Comparison of ENCODE assay signal across 8 mouse cellular contexts in genomic region chr8:13785764-13786299, GRCm38 (mm10). TPM values are rescaled to one million over a fixed set of nuclear protein-coding genes. Genes with fewer than 3 reads are reported as not detected.
DNase-seq lines count a peak whose midpoint lies in the region; ATAC-seq lines count a peak whose summit lies in the region.

No protein-coding gene starts in this region.

- peak overlapping the region; percentile 100 for H3K27ac ChIP-seq in hindbrain, embryonic 16.5 days (ENCODE audit: low read depth, low read length)
- no peak overlapping the region for H3K27ac ChIP-seq in macrophage

- H3K27me3 ChIP-seq in hindbrain, embryonic 16.5 days (replicated peaks; ENCODE audit: control insufficient read depth, insufficient read depth, low read length) = no peaks in the 10 kb centered on the region

- DNase-seq in T-cell, adult 2 months (ENCODE audit: low spot score) = peak; percentile 94
- peak; percentile 97 to 99 for DNase-seq in cerebellum, postnatal 36 days
- DNase-seq in gastrocnemius, adult 18-20 months (ENCODE audit: low spot score) = peak; percentile 96
- DNase-seq in left cerebral cortex, adult 18-20 months (ENCODE audit: low spot score in 2 of 2) = peak; percentile 93 to 97
- peak; percentile 93 for DNase-seq in right cerebral cortex, adult 18-20 months
- peak; percentile 94 for DNase-seq in urinary bladder, postnatal 10 days (ENCODE audit: low spot score)

- peak overlapping the region; percentile 93 for H3K4me2 ChIP-seq in hindbrain, embryonic 16.5 days (ENCODE audit: low read length)

- peak; percentile 98 for ATAC-seq in hindbrain, embryonic 16.5 days

- 0% methylated on average over 23 of the region's 47 CpGs for WGBS in hindbrain, embryonic 16.5 days
- WGBS in macrophage (ENCODE audit: missing documents) = under 1% methylated on average over 41 of the region's 47 CpGs

- no peaks in the 10 kb centered on the region for H3K9me3 ChIP-seq in hindbrain, embryonic 16.5 days (ENCODE audit: control insufficient read depth, low read length)

- H3K79me2 ChIP-seq in macrophage (ENCODE audit: inconsistent target) = peaks cover 9% of the 10 kb centered on the region; the same call in 1 of the 2 replicates

- peaks cover 7% of the 10 kb centered on the region for H3K4me1 ChIP-seq in hindbrain, embryonic 16.5 days (ENCODE audit: control insufficient read depth, insufficient read depth, low read depth, low read length)

- H3K9ac ChIP-seq in hindbrain, embryonic 16.5 days (ENCODE audit: low read depth, low read length) = peak overlapping the region; percentile 98

- peak overlapping the region; percentile 72 for H3K4me3 ChIP-seq in hindbrain, embryonic 16.5 days (ENCODE audit: low read length)
- H3K4me3 ChIP-seq in macrophage (ENCODE audit: inconsistent target) = peak overlapping the region; percentile 22

- H3K36me3 ChIP-seq in hindbrain, embryonic 16.5 days (ENCODE audit: control insufficient read depth, insufficient read depth, low read length) = peaks cover 13% of the 10 kb centered on the region
- H3K36me3 ChIP-seq in macrophage (ENCODE audit: inconsistent target) = peaks cover 12% of the 10 kb centered on the region

RNA-seq across cellular contexts. Expression of gene Upf3a, which starts 0.4 kb away (rescaled TPM):
- total RNA-seq in gastrocnemius, adult 18-20 months (2021) = 10 to 100 TPM in 1 of 2 experiments, 1 to 10 TPM in 1; 8.2 to 10.3 TPM
- polyA plus RNA-seq in hindbrain, embryonic 16.5 days (2015; fragmentation: Nextera tagmentation; extraction: Ambion mirVana) = 40.4 and 40.8 TPM in 2 replicates
- total RNA-seq in left cerebral cortex, adult 18-20 months (2021) = 10 to 100 TPM; 32.6 to 34.0 TPM
- total RNA-seq in macrophage (2018; cell fraction: chromatin; rRNA removed) = 10 to 100 TPM; 20.4 to 43.1 (median 33.8) TPM
- 10 to 100 TPM; 15.4 to 22.3 (median 19.0) TPM for total RNA-seq in macrophage (2018; cell fraction: cytosol; rRNA removed)
- 10 to 100 TPM; 18.0 to 37.3 (median 24.5) TPM for total RNA-seq in macrophage (2018; cell fraction: nucleus; rRNA removed)
- polyA plus RNA-seq in macrophage (2018) = 16.4 to 33.4 TPM (median 21.5 TPM) in 3 replicates

RNA-seq across cellular contexts. Expression of gene Cdc16, which starts 28.4 kb away (rescaled TPM):
- 10 to 100 TPM; 24.6 to 25.0 TPM for total RNA-seq in gastrocnemius, adult 18-20 months (2021)
- polyA plus RNA-seq in hindbrain, embryonic 16.5 days (2015; fragmentation: Nextera tagmentation; extraction: Ambion mirVana) = 142 and 149 TPM in 2 replicates
- 10 to 100 TPM; 46.3 to 47.7 TPM for total RNA-seq in left cerebral cortex, adult 18-20 months (2021)
- 10 to 100 TPM; 16.1 to 74.2 (median 51.3) TPM for total RNA-seq in macrophage (2018; cell fraction: chromatin; rRNA removed)
- 10 to 100 TPM; 17.0 to 26.8 (median 22.4) TPM for total RNA-seq in macrophage (2018; cell fraction: cytosol; rRNA removed)
- total RNA-seq in macrophage (2018; cell fraction: nucleus; rRNA removed) = 10 to 100 TPM; 16.0 to 69.6 (median 31.2) TPM
- polyA plus RNA-seq in macrophage (2018) = 24.5 to 33.0 TPM (median 26.4 TPM) in 3 replicates

RNA-seq across cellular contexts. Expression of gene AF366264, which starts 52.4 kb away (rescaled TPM):
- total RNA-seq in gastrocnemius, adult 18-20 months (2021) = not detected
- polyA plus RNA-seq in hindbrain, embryonic 16.5 days (2015; fragmentation: Nextera tagmentation; extraction: Ambion mirVana) = not detected in 2 replicates
- not detected for total RNA-seq in left cerebral cortex, adult 18-20 months (2021)
- not detected for total RNA-seq in macrophage (2018; cell fraction: chromatin; rRNA removed)
- not detected for total RNA-seq in macrophage (2018; cell fraction: cytosol; rRNA removed)
- total RNA-seq in macrophage (2018; cell fraction: nucleus; rRNA removed) = not detected
- not detected in 3 replicates for polyA plus RNA-seq in macrophage (2018)
